Mouse (Mus musculus): ENCODE data around the gene Ttn. TPM values are rescaled to one million over a fixed set of nuclear protein-coding genes. Genes with fewer than 3 reads are reported as not detected.

The Ttn gene
- polyA plus RNA-seq, 1 experiment from 2014 or later, result not detected

DNA sequence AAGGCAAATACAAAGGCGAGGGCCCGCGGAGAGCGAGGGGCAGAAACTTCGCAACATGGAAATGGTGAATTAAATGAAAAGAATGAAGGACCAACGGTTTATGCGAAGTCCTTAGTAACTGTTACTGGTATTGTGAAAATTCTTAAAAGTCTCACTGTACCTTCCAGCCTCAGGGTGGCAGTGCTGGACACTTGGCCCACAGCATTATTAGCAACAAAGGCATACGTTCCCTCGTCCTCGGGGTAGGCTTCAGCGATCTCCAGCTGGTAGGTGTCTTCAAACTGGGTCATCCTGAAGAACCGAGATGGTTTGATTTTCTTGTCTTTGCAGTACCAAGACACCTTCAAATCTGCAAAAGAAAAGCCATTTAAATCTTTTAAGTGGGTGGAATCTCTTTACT lies 55.4 kb downstream of the Ttn start:
- H3K79me2 ChIP-seq (ENCODE audit: inconsistent target), result no peaks in the 10 kb centered on the region
- no peak overlapping the region for H3K4me3 ChIP-seq (ENCODE audit: inconsistent target)
- no peak overlapping the region for H3K27ac ChIP-seq
- no peaks in the 10 kb centered on the region for H3K36me3 ChIP-seq (ENCODE audit: inconsistent target)
- 58% methylated on average over 7 of the region's 12 CpGs for WGBS (ENCODE audit: missing documents)

- H3K27ac ChIP-seq, result no peak overlapping the region
- no peaks in the 10 kb centered on the region for H3K36me3 ChIP-seq (ENCODE audit: inconsistent target)
- H3K79me2 ChIP-seq (ENCODE audit: inconsistent target), result no peaks in the 10 kb centered on the region
- WGBS (ENCODE audit: missing documents), result 92% methylated on average over 10 of the region's 10 CpGs
- no peak overlapping the region for H3K4me3 ChIP-seq (ENCODE audit: inconsistent target)
Observed at GRCm38 (mm10) chr2:76914959-76915358, 67.4 kb downstream of the Ttn start.

GRCm38 (mm10) chr2:76908705-76909457 lies 73.5 kb downstream of the Ttn start:
- no peaks in the 10 kb centered on the region for H3K36me3 ChIP-seq (ENCODE audit: inconsistent target)
- no peak overlapping the region for H3K4me3 ChIP-seq (ENCODE audit: inconsistent target)
- WGBS (ENCODE audit: missing documents), result 73% methylated on average over 15 of the region's 15 CpGs
- no peaks in the 10 kb centered on the region for H3K79me2 ChIP-seq (ENCODE audit: inconsistent target)
- H3K27ac ChIP-seq, result no peak overlapping the region

DNA sequence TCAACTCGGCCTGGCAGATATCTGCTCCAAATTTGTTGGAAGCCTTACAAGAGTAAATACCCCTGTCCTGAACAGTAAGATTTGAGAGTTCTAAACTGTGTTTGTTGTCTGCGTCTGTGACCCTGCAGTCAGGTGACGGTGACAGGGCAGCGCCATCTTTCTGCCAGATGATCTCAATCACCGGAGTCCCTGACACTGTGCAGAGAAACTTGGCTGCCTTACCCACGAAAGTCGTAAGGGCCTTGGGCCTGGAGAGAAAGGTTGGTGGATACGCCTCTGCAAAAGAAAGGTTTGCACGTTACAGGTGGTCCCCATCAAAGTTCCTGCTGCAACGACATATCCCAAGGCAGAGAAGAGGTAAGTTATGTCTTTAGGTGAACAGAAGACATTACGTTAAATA lies 79.0 kb downstream of the Ttn start:
- no peak overlapping the region for H3K4me3 ChIP-seq (ENCODE audit: inconsistent target)
- H3K79me2 ChIP-seq (ENCODE audit: inconsistent target), result no peaks in the 10 kb centered on the region
- WGBS (ENCODE audit: missing documents), result 91% methylated on average over 11 of the region's 11 CpGs
- no peaks in the 10 kb centered on the region for H3K36me3 ChIP-seq (ENCODE audit: inconsistent target)
- H3K27ac ChIP-seq, result no peak overlapping the region

DNA sequence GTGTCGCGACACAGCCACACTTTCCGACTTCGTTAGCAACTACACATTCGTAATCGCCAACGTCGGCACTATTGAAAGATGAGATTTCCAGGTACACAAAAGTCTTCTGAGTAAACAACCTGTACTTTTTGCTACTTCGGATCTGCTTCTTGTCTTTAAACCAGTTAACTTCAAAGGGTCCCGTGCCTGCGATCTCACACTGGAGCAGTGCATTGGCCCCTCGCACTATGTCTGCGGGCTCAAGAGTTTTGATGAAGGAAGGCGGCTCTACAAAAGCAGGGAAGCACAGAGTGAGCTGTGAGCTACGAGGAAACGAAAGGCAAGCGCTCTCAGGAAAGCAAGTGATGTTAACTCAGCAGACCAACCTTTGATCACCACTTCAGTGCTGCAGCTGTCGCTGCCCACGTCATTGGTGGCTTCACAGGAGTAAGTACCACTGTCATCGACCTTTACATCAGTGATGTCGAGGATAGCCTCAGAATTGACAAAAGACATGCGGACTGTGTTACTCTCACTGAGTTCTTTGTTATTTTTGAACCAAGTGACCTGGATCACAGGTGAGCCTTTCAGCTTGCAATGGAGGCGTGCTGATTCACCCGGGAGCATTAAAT lies 80.8 kb downstream of the Ttn start:
- Histone ChIP-seq H3K79me2 (ENCODE audit: inconsistent target) (no peaks in the 10 kb centered on the region), H3K27ac (no peak overlapping the region), H3K36me3 (ENCODE audit: inconsistent target) (no peaks in the 10 kb centered on the region), H3K4me3 (ENCODE audit: inconsistent target) (no peak overlapping the region)
- 92% methylated on average over 24 of the region's 24 CpGs for WGBS (ENCODE audit: missing documents)

- H3K36me3 ChIP-seq (ENCODE audit: inconsistent target), result no peaks in the 10 kb centered on the region
- no peak overlapping the region for H3K27ac ChIP-seq
- no peaks in the 10 kb centered on the region for H3K79me2 ChIP-seq (ENCODE audit: inconsistent target)
- no peak overlapping the region for H3K4me3 ChIP-seq (ENCODE audit: inconsistent target)
- WGBS (ENCODE audit: missing documents), result 92% methylated on average over 11 of the region's 11 CpGs
Observed at GRCm38 (mm10) chr2:76899886-76900285, 82.5 kb downstream of the Ttn start.

DNA sequence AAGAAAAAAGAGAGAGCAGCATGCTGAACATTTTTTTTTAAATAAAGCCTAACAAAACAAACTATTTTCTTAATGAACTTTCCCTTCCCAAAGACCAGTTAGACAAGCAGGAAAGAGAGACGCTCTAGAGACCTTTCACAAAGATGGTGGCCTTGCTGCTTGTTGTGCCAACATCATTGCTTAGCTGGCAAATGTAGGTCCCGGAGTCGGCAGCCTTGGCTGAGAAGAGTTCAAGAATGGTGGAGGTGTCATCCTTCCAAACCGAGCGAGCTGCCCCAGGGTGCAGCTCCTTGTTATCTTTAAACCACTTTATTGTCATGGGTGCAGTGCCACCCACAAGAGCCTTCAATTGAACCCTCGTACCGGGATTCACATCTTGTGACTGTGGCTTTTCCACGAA lies 85.4 kb downstream of the Ttn start:
- Histone ChIP-seq H3K27ac (no peak overlapping the region), H3K4me3 (ENCODE audit: inconsistent target) (no peak overlapping the region), H3K36me3 (ENCODE audit: inconsistent target) (no peaks in the 10 kb centered on the region), H3K79me2 (ENCODE audit: inconsistent target) (no peaks in the 10 kb centered on the region)
- 86% methylated on average over 8 of the region's 8 CpGs for WGBS (ENCODE audit: missing documents)

DNA sequence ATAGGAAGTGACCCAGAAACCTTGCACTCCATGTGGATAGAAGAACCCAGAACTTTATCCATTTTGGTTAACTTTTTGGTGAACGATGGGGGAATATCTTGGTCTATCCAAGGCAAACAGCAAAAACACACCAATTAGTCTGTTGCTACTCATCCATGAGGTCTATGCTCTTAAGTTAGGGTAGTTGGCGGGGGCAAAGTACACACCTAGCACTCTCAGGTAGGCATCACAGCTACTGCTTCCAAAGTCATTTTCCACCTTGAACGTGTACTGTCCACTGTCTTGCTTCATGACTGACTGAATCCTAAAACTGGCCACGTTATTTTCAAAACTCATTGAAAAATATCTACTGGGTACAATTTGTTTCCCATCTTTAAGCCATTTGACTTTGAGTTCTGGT lies 87.0 kb downstream of the Ttn start:
- Histone ChIP-seq H3K27ac (no peak overlapping the region), H3K36me3 (ENCODE audit: inconsistent target) (no peaks in the 10 kb centered on the region), H3K4me3 (ENCODE audit: inconsistent target) (no peak overlapping the region), H3K79me2 (ENCODE audit: inconsistent target) (no peaks in the 10 kb centered on the region)
- 84% methylated on average over 4 of the region's 4 CpGs for WGBS (ENCODE audit: missing documents)

DNA sequence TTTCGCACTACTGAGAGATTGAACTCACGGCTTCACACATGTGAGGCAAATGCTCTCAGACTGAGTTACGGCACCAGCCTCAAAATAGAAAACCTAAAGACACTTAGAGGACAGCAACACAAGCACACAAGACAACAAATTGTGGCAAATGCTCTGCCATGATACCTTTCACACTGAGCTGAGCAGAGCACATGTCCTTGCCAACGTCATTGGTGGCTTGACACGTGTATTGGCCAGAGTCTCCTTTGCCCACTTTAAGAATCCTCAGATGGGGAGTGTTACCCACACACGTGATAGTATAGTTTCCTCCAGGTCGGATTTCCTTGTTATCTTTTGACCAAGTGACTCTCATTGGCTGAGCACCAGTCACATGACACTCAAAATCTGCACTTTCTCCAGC lies 93.6 kb downstream of the Ttn start:
- no peaks in the 10 kb centered on the region for H3K79me2 ChIP-seq (ENCODE audit: inconsistent target)
- H3K36me3 ChIP-seq (ENCODE audit: inconsistent target), result no peaks in the 10 kb centered on the region
- no peak overlapping the region for H3K27ac ChIP-seq
- no peak overlapping the region for H3K4me3 ChIP-seq (ENCODE audit: inconsistent target)
- 80% methylated on average over 7 of the region's 7 CpGs for WGBS (ENCODE audit: missing documents)

GRCm38 (mm10) chr2:76885855-76886254 lies 96.5 kb downstream of the Ttn start:
- WGBS (ENCODE audit: missing documents), result 88% methylated on average over 13 of the region's 13 CpGs
- H3K27ac ChIP-seq, result no peak overlapping the region
- no peaks in the 10 kb centered on the region for H3K36me3 ChIP-seq (ENCODE audit: inconsistent target)
- no peak overlapping the region for H3K4me3 ChIP-seq (ENCODE audit: inconsistent target)
- H3K79me2 ChIP-seq (ENCODE audit: inconsistent target), result no peaks in the 10 kb centered on the region

DNA sequence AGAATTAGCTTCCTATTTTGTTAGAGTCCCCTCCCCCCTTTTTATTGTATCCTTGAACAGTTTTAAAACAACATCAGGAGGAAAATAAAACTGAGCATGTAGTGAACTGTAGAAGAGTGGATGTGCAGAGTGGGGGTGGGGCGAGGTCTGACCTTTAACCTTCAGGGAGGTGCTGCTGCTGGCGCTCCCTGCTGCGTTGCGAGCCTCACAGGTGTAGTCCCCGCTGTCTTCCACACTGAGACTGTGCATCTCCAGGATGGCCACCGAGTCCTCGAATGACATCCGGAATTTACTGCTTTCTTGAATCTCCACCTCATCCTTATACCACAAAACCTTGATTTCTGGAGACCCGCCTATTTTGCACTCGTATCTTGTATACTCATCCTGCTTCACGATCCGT lies 100.9 kb downstream of the Ttn start:
- WGBS (ENCODE audit: missing documents), result 85% methylated on average over 12 of the region's 12 CpGs
- Histone ChIP-seq H3K4me3 (ENCODE audit: inconsistent target) (no peak overlapping the region), H3K27ac (no peak overlapping the region), H3K79me2 (ENCODE audit: inconsistent target) (no peaks in the 10 kb centered on the region), H3K36me3 (ENCODE audit: inconsistent target) (no peaks in the 10 kb centered on the region)

DNA sequence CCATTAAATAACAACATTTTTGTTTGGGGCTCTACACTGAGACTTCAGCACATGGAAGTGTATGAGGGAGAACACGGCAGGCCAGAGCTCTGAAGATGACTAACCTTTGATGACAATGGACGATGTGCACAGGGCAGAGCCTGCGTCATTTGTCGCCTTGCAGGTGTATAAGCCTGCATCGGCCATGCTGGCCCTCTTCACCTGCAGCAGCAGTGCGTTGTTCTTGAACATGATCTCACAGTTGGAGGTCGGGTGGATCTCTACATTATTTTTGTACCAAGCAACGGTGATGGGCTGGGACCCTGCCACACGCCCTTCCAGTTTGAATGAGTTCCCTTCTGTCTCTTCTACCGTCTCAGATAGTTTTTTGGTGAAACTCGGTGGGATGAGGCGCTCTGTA lies 106.8 kb downstream of the Ttn start:
- Histone ChIP-seq H3K27ac (no peak overlapping the region), H3K4me3 (ENCODE audit: inconsistent target) (no peak overlapping the region), H3K36me3 (ENCODE audit: inconsistent target) (no peaks in the 10 kb centered on the region), H3K79me2 (ENCODE audit: inconsistent target) (no peaks in the 10 kb centered on the region)
- 92% methylated on average over 12 of the region's 12 CpGs for WGBS (ENCODE audit: missing documents)

GRCm38 (mm10) chr2:76866928-76867327 lies 115.4 kb downstream of the Ttn start:
- no peaks in the 10 kb centered on the region for H3K36me3 ChIP-seq (ENCODE audit: inconsistent target)
- no peak overlapping the region for H3K27ac ChIP-seq
- no peaks in the 10 kb centered on the region for H3K79me2 ChIP-seq (ENCODE audit: inconsistent target)
- 13% methylated on average over 4 of the region's 4 CpGs for WGBS (ENCODE audit: missing documents)
- H3K4me3 ChIP-seq (ENCODE audit: inconsistent target), result no peak overlapping the region

- Histone ChIP-seq H3K27ac (no peak overlapping the region), H3K79me2 (ENCODE audit: inconsistent target) (no peaks in the 10 kb centered on the region), H3K4me3 (ENCODE audit: inconsistent target) (no peak overlapping the region), H3K36me3 (ENCODE audit: inconsistent target) (no peaks in the 10 kb centered on the region)
- WGBS (ENCODE audit: missing documents), result 100% methylated on average over 2 of the region's 2 CpGs
Observed at GRCm38 (mm10) chr2:76865497-76865896, 116.8 kb downstream of the Ttn start.

DNA sequence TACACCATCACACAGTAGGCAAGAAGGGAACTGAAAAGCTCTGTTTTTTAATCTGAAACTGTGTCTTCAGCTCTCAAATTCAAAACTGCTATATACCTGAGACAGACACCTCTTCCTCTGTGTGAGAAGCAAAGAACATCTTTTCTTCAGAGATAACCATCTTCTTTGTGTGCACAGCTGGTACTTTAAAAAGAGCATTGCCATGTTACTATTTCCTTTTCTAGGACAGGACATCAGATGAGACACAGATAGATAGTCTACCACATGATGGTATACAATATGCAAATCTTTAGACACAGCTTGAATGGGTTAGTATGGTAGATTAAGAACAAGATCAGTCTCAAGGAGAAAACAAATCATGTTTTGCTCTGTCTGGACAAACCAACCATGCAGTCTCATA lies 121.0 kb downstream of the Ttn start:
- Histone ChIP-seq H3K36me3 (ENCODE audit: inconsistent target) (no peaks in the 10 kb centered on the region), H3K4me3 (ENCODE audit: inconsistent target) (no peak overlapping the region)

GRCm38 (mm10) chr2:76850066-76850465 lies 132.3 kb downstream of the Ttn start:
- WGBS (ENCODE audit: missing documents), result 92% methylated on average over 4 of the region's 4 CpGs
- Histone ChIP-seq H3K79me2 (ENCODE audit: inconsistent target) (no peaks in the 10 kb centered on the region), H3K4me3 (ENCODE audit: inconsistent target) (no peak overlapping the region), H3K36me3 (ENCODE audit: inconsistent target) (no peaks in the 10 kb centered on the region), H3K27ac (no peak overlapping the region)

More for the DNA sequence above, 121.0 kb downstream of the Ttn start:
- Histone ChIP-seq H3K27ac (no peak overlapping the region), H3K79me2 (ENCODE audit: inconsistent target) (no peaks in the 10 kb centered on the region)

Measured in macrophage (primary cell).